Mouse (Mus musculus) kidney, adult 8-10 months (tissue): ENCODE measurements around the gene Cntrob.

Experiments used
- DNase-seq, 2 experiments: peaks; one replicate each; pipeline ENCODE4 v3.0.0; 2022

Cntrob gene

GRCm38 (mm10) chr11:69323667-69324111 lies at the start of gene Cntrob, which contains the start of gene Trappc1:
Gene Cntrob (minus strand): TSS chr11:69323775.
Gene Trappc1 (plus strand): TSS chr11:69323980.
- peak; percentile 98 to 100 for DNase-seq

GRCm38 (mm10) chr11:69372780-69373170 lies 49.2 kb upstream of the Cntrob start:
- no peak for DNase-seq

GRCm38 (mm10) chr11:69372056-69372779 lies 48.6 kb upstream of the Cntrob start:
- peak in 1 of 2 experiments; percentile 33 for DNase-seq

GRCm38 (mm10) chr11:69371601-69372000 lies 48.0 kb upstream of the Cntrob start:
- DNase-seq: no peak

- no peak for DNase-seq
These were observed 47.2 kb upstream of the Cntrob start for GRCm38 (mm10) chr11:69370817-69371215.

GRCm38 (mm10) chr11:69369990-69370816 lies 46.6 kb upstream of the Cntrob start:
- DNase-seq: no peak

GRCm38 (mm10) chr11:69369215-69369989 lies 45.8 kb upstream of the Cntrob start, which contains the start of gene Chd3:
Gene Chd3 (minus strand): TSS chr11:69369406.
- no peak for DNase-seq

- peak in 1 of 2 experiments; percentile 38 for DNase-seq
These were observed 45.0 kb upstream of the Cntrob start for GRCm38 (mm10) chr11:69368356-69369214.

GRCm38 (mm10) chr11:69367616-69368355 lies 44.2 kb upstream of the Cntrob start:
- peak in 1 of 2 experiments; percentile 44 for DNase-seq

- peak in 1 of 2 experiments; percentile 51 for DNase-seq
These were observed 43.5 kb upstream of the Cntrob start for GRCm38 (mm10) chr11:69366855-69367615.

- DNase-seq: peak; percentile 97
These were observed 42.7 kb upstream of the Cntrob start for GRCm38 (mm10) chr11:69366157-69366854.

- no peak for DNase-seq
These were observed 42.1 kb upstream of the Cntrob start for GRCm38 (mm10) chr11:69365722-69366121.

- DNase-seq: peak; percentile 98 to 99
These were observed 41.3 kb upstream of the Cntrob start for GRCm38 (mm10) chr11:69364910-69365309.

GRCm38 (mm10) chr11:69364376-69364775 lies 40.8 kb upstream of the Cntrob start:
- DNase-seq: peak; percentile 69 to 85

- DNase-seq: no peak
These were observed 38.9 kb upstream of the Cntrob start for GRCm38 (mm10) chr11:69362479-69362878.

- DNase-seq: no peak
These were observed 38.4 kb upstream of the Cntrob start for GRCm38 (mm10) chr11:69362021-69362420.

GRCm38 (mm10) chr11:69357690-69358089 lies 34.1 kb upstream of the Cntrob start:
- no peak for DNase-seq

- DNase-seq: no peak
These were observed 33.0 kb upstream of the Cntrob start for GRCm38 (mm10) chr11:69356544-69356943.

GRCm38 (mm10) chr11:69346441-69346840 lies 22.9 kb upstream of the Cntrob start:
- DNase-seq: no peak
